Mouse (Mus musculus) Patski (cell line): ENCODE data around the gene Ssty1. TPM values are rescaled to one million over a fixed set of nuclear protein-coding genes. Genes with fewer than 3 reads are reported as not detected.
"Not testable (repeated sequence)": the region's sequence is repeated elsewhere in the genome, so short reads cannot be mapped to it uniquely, and the experiment has no call there.

Source experiments
- ATAC-seq: fragments of 100-300 bp; one replicate; pipeline ENCODE4 v1.8.0; 2021
- CTCF ChIA-PET: fragments of 350-600 bp; sonication (Branson Sonifier 250); formaldehyde crosslinking; loops from one replicate; lab custom pipeline; 2022; ENCODE audit warnings: inconsistent platforms; lab: Charles Lee
- POLR2A ChIA-PET: fragments of 350-600 bp; sonication (Branson Sonifier 250); formaldehyde crosslinking; loops from one replicate; lab custom pipeline; 2022; ENCODE audit warnings: antibody characterized with exemption, inconsistent platforms; lab: Charles Lee
- DNase-seq: peaks from one replicate; pipeline ENCODE4 v3.0.0-alpha.2; 2011; ENCODE audit warnings: low read depth, low spot score
- H3K27me3 ChIP-seq: fragments of 371-371 bp; one replicate; pipeline ENCODE4 v1.5.1; 2021
- in situ Hi-C: fragments of 300-500 bp; cut with MboI; formaldehyde crosslinking; loops from 3 replicates; pipeline ENCODE4 v1.11.1; 2018; ENCODE audit warnings: low pct_unique_long_range_greater_than_20kb, mixed read lengths
- polyA plus RNA-seq: library from polyadenylated mRNA; unstranded; gene quantifications from one replicate; pipeline ENCODE4 v1.2.3, GENCODE M21; 2021

Ssty1 gene
- not detected for polyA plus RNA-seq

GRCm38 (mm10) chrY:18088816-18089215 lies at the start of gene Ssty1:
TSS of gene Ssty1 (plus strand) at chrY:18089116.
- POLR2A ChIA-PET, in situ Hi-C loops, ATAC-seq, H3K27me3 ChIP-seq, DNase-seq, CTCF ChIA-PET: not testable (repeated sequence)

- H3K27me3 ChIP-seq, POLR2A ChIA-PET, in situ Hi-C loops, CTCF ChIA-PET, DNase-seq, ATAC-seq: not testable (repeated sequence)
Measured at GRCm38 (mm10) chrY:18061712-18062111, 27.2 kb upstream of the Ssty1 start, which contains the start of gene Gm21764. TSS of gene Gm21764 (minus strand) at chrY:18061812.

Other genes starting within 250 kb of the Ssty1 start
- not detected for gene Gm21904, start 242.8 kb upstream of the Ssty1 start, polyA plus RNA-seq
- not detected for gene Gm20772, start 214.4 kb upstream of the Ssty1 start, polyA plus RNA-seq
- not detected for gene Gm20831, start 214.4 kb upstream of the Ssty1 start, polyA plus RNA-seq
- not detected for gene Srsy, start 151.8 kb upstream of the Ssty1 start, polyA plus RNA-seq
- gene Gm21764, start 27.3 kb upstream of the Ssty1 start, polyA plus RNA-seq = not detected